Mouse (Mus musculus) limb, embryonic 14.5 days (tissue): ENCODE measurements around the gene Tecr. TPM values are rescaled to one million over a fixed set of nuclear protein-coding genes. Genes with fewer than 3 reads are reported as not detected.
"Not testable (repeated sequence)": the region's sequence is repeated elsewhere in the genome, so short reads cannot be mapped to it uniquely, and the experiment has no call there.

Experiments used
- ATAC-seq: fragments of 200-750 bp; cut with Nextera tagmentation; 2 replicates; pipeline ENCODE4 v1.8.0; 2017; ENCODE audit warnings: low read depth, moderate number of reproducible peaks, moderate TSS enrichment; ENCODE audit not compliant: low FRiP score
- DNase-seq: peaks from one replicate; pipeline ENCODE4 v3.0.0-alpha.2; 2015; ENCODE audit warnings: low spot score
- H3K27ac ChIP-seq: fragments of 300-500 bp; sonication (generic); replicated peaks from 2 replicates; pipeline ENCODE4 v1.5.1; 2014; ENCODE audit warnings: low read depth, mild to moderate bottlenecking, low read length, moderate library complexity, mixed read lengths
- H3K27me3 ChIP-seq: fragments of 300-500 bp; sonication (generic); 2 replicates; pipeline ENCODE4 v1.6.1; 2014; ENCODE audit warnings: low read length, mixed read lengths; ENCODE audit not compliant: control insufficient read depth, insufficient read depth
- H3K36me3 ChIP-seq: fragments of 300-500 bp; sonication (generic); 2 replicates; pipeline ENCODE4 v1.6.1; 2014; ENCODE audit warnings: mild to moderate bottlenecking, low read length, moderate library complexity, mixed read lengths; ENCODE audit not compliant: control insufficient read depth, insufficient read depth
- H3K4me1 ChIP-seq: fragments of 300-500 bp; sonication (generic); 2 replicates; pipeline ENCODE4 v1.6.1; 2014; ENCODE audit warnings: antibody characterized with exemption, low read length, mixed read lengths; ENCODE audit not compliant: control insufficient read depth, insufficient read depth
- H3K4me2 ChIP-seq: fragments of 300-500 bp; sonication (generic); replicated peaks from 2 replicates; pipeline ENCODE4 v1.6.1; 2014; ENCODE audit warnings: low read depth, mild to moderate bottlenecking, low read length, moderate library complexity; ENCODE audit not compliant: severe bottlenecking
- H3K4me3 ChIP-seq: fragments of 300-500 bp; sonication (generic); replicated peaks from 2 replicates; pipeline ENCODE4 v1.5.1; 2014; ENCODE audit warnings: low read length
- H3K9ac ChIP-seq: fragments of 300-500 bp; sonication (generic); 2 replicates; pipeline ENCODE4 v1.6.1; 2014; ENCODE audit warnings: mild to moderate bottlenecking, low read depth, low read length, moderate library complexity; ENCODE audit not compliant: severe bottlenecking
- H3K9me3 ChIP-seq: fragments of 300-500 bp; sonication (generic); 2 replicates; pipeline ENCODE4 v1.6.1; 2016; ENCODE audit warnings: low read length; ENCODE audit not compliant: control insufficient read depth
- POLR2A ChIP-seq: fragments of 200-500 bp; IDR thresholded peaks from 2 replicates; pipeline ENCODE4 v1.8.0; 2012; ENCODE audit warnings: inconsistent platforms, mild to moderate bottlenecking, moderate library complexity, borderline replicate concordance; ENCODE audit not compliant: insufficient read depth, insufficient read length; ENCODE audit errors: extremely low read depth
- WGBS: fragments of 180-500 bp; shearing (Covaris S2); extraction: QIAGEN DNeasy Blood & Tissue Kit; methylation state at CpG from one replicate; pipeline ENCODE4 v1.1.7; 2014; 5-methylcytosine and 5-hydroxymethylcytosine counted together
- polyA plus RNA-seq, 2 experiments: library from polyadenylated mRNA; depleted of rRNA in 1 of 2; stranded (reverse) in 1 of 2; unstranded in 1 of 2; fragments of >200 nt; fragmentation: Nextera tagmentation in 1 of 2; extraction: Ambion mirVana in 1 of 2; gene quantifications; 2 replicates each; pipeline versions ENCODE4 v1.2.1 to v1.2.3; 2012 to 2014

Gene Tecr
- polyA plus RNA-seq, 2 experiments, result 589 to 595 TPM

GRCm38 (mm10) chr8:83608398-83608829 is 643 bp upstream of the Tecr start:
- Histone ChIP-seq H3K9ac (peak overlapping the region; percentile 90), H3K27me3 (no peaks in the 10 kb centered on the region), H3K27ac (peak overlapping the region; percentile 98), H3K36me3 (peaks cover 39% of the 10 kb centered on the region), H3K4me3 (peak overlapping the region; percentile 85), H3K9me3 (no peaks in the 10 kb centered on the region), H3K4me1 (peaks cover 12% of the 10 kb centered on the region), H3K4me2 (peak overlapping the region; percentile 77)
- under 1% methylated on average over 47 of the region's 51 CpGs for WGBS
- ATAC-seq (peak; percentile 69), DNase-seq (peak; percentile 75)
- no peak for TF ChIP-seq POLR2A

- peaks cover 6% of the 10 kb centered on the region; the same call in 1 of the 2 replicates for H3K4me1 ChIP-seq
- H3K4me2 ChIP-seq, result no peak overlapping the region
- no peak overlapping the region for H3K27ac ChIP-seq
- H3K36me3 ChIP-seq, result no peaks in the 10 kb centered on the region
- WGBS, result 75% methylated on average over 2 of the region's 2 CpGs
- TF ChIP-seq POLR2A, result no peak
- no peak for ATAC-seq
- DNase-seq, result no peak
- H3K9me3 ChIP-seq, result no peaks in the 10 kb centered on the region
- H3K27me3 ChIP-seq, result no peaks in the 10 kb centered on the region
- H3K4me3 ChIP-seq, result no peak overlapping the region
- H3K9ac ChIP-seq, result no peak overlapping the region
These were observed 5.1 kb downstream of the Tecr start for GRCm38 (mm10) chr8:83602650-83603029.

GRCm38 (mm10) chr8:83599814-83600213 is 8.0 kb downstream of the Tecr start:
- H3K36me3 ChIP-seq, result no peaks in the 10 kb centered on the region
- no peak overlapping the region for H3K9ac ChIP-seq
- H3K4me2 ChIP-seq, result no peak overlapping the region
- H3K9me3 ChIP-seq, result no peaks in the 10 kb centered on the region
- TF ChIP-seq POLR2A, result no peak
- DNase-seq, result no peak
- no peak for ATAC-seq
- no peaks in the 10 kb centered on the region for H3K4me1 ChIP-seq
- no peak overlapping the region for H3K4me3 ChIP-seq
- H3K27ac ChIP-seq, result no peak overlapping the region
- no peaks in the 10 kb centered on the region for H3K27me3 ChIP-seq

- DNase-seq (no peak), ATAC-seq (no peak)
- Histone ChIP-seq H3K27ac (no peak overlapping the region), H3K36me3 (no peaks in the 10 kb centered on the region), H3K9me3 (no peaks in the 10 kb centered on the region), H3K9ac (no peak overlapping the region), H3K4me1 (peaks cover 3% of the 10 kb centered on the region), H3K4me2 (no peak overlapping the region), H3K4me3 (no peak overlapping the region), H3K27me3 (no peaks in the 10 kb centered on the region)
- no peak for TF ChIP-seq POLR2A
- 10% methylated on average over 1 of the region's 1 CpGs for WGBS
These were observed 9.6 kb downstream of the Tecr start for GRCm38 (mm10) chr8:83598146-83598545.

GRCm38 (mm10) chr8:83596369-83596768 is 11.4 kb downstream of the Tecr start:
- Histone ChIP-seq H3K27ac (no peak overlapping the region), H3K4me2 (no peak overlapping the region), H3K9me3 (no peaks in the 10 kb centered on the region), H3K4me3 (no peak overlapping the region), H3K27me3 (no peaks in the 10 kb centered on the region), H3K9ac (no peak overlapping the region), H3K4me1 (peaks cover 16% of the 10 kb centered on the region), H3K36me3 (peaks cover 3% of the 10 kb centered on the region; the same call in 1 of the 2 replicates)
- WGBS, result 24% methylated on average over 3 of the region's 3 CpGs
- DNase-seq (peak; percentile 26), ATAC-seq (no peak)
- TF ChIP-seq POLR2A, result no peak

GRCm38 (mm10) chr8:83595050-83595345 is 12.8 kb downstream of the Tecr start:
- H3K9me3 ChIP-seq, DNase-seq, H3K36me3 ChIP-seq, ATAC-seq, H3K27me3 ChIP-seq: not testable (repeated sequence)
- 44% methylated on average over 3 of the region's 3 CpGs for WGBS
- Histone ChIP-seq H3K4me2 (peak overlapping the region; percentile 72), H3K9ac (peak overlapping the region; percentile 60), H3K4me1 (peaks cover 16% of the 10 kb centered on the region), H3K27ac (peak overlapping the region; percentile 90), H3K4me3 (peak overlapping the region; percentile 81)
